Mouse (Mus musculus): ENCODE results near the gene Dnaaf2.
"Not testable (repeated sequence)": the region's sequence is repeated elsewhere in the genome, so short reads cannot be mapped to it uniquely, and the experiment has no call there.

Gene Dnaaf2

DNA sequence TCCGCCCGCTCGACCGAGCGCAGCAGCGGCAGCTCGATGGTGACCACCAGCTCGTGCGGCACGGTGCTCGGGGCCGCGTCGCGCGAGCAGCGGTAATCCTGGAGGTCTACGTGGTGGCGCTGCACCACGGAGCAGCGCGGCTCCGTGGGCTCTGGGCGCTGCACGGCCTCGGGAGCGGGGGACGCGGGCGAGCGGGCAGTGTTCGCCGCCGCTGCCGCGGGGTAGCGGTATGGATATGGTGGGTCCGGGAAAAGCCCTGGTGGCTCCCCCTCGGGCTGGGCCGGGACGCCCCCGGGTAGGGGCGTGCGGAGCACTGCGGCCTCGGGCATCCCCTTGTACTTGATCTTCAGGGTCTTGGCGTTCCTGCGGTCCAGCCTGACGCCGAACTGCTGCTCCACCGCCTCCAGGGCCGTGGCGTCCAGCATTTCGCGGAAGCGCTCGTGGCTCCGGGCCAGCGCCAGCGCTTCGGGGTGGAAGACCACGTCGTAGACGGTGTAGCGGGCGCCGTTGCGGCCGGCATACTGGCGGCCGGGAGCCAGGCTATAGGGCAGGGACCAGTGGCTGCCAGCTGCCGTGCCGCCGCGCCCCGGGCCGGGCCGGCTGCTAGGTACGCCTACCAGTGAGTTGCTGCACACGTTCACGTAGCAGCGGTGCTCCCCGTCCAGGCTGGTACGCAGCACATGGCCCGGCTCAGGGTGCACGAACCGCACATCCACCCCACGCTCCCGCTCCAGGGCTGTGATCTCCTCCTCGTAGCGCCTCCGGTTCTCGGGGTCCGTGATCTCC lies 658 bp downstream of the Dnaaf2 start:
- in situ Hi-C loops (cut with MseI, MboI), result no loop called here

DNA sequence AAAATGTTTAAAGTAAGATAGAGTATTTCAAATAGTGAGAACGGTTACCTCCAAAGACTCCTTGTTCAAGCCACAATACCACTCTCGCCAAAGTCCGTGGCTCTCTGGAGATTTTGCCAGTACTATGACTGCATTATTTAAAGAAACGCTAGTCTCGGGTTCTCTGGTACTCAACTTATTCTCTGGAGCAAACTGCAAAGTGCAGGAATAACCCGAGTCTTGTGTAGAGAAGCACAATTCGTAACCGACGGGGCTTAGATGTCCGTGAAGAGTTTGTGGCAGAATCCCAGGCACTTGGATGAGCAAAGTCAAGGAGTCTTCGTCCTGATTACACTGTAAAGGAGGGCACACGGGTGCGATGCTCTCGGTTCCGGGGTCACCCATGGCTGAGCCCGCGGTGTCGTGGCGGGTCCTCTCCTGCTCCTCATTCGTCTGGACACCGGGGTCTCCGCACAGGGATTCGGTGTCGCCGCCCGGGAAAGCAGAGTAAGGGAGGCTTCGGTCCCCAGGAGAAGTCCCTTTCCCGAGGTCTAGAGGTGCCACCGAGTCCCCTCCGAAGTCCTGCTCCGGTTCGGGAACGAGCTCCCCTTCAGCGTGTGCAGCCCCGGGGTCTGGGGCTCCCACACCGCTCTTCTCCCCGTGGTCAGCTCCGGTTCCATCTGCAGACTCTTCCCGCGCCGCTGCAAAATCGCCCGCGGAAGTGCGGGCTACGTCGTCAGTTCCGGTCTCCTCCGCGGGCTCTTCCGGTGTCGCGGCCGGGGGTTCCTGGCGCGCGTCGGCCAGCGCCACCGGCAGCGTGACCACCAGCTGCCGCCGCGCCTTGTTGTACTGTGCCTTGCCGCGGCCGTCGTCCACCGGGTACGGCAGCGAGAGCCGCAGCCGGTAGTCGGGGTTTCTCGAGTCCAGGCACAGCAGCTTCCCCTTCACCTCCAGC lies 1.5 kb downstream of the Dnaaf2 start, which contains the start of gene Gm49383:
TSS of gene Gm49383 (minus strand) at position 661 of the 934 bp plus-strand sequence.
- in situ Hi-C loops (cut with MseI, MboI), result no loop called here

DNA sequence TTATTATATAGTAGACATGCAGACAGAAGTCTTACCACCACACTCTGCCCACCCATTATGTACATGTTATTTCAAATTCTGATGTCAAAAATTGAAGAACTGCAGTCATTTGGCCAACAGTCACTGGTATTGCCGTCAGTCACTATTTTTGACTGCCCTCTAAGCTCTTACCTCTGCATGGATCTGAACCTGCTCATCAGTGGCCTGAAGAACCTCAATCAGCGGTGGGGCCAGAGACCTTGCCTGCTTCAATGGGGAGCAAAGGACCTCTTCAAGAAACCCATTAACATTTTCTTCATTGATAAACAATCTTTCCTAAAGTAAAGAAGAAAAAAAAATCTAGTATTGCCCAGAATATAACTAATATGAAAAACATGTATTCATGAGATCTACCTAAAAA lies 5.6 kb downstream of the Dnaaf2 start:
- in situ Hi-C loops (cut with MseI, MboI), result no loop called here

DNA sequence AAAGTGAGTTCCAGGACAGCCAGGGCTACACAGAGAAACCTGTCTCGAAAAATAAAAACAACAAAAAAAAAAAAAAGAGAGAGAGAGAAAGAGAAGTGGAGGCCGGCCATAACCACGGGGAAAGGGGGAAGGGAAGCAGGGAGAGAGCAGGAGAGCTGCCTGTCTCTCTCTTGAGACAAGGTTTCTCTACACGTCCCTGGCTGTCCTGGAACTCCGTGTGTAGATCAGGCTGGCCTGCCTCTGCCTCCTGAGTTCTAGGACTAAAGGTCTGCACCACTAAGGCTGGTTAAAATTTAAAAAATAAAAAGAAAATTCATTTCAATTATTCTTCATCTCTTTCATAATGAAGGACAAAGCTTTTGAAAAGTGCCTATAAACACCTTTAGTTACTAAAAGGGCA lies 6.8 kb downstream of the Dnaaf2 start:
- in situ Hi-C loops (cut with MseI, MboI), result no loop called here

DNA sequence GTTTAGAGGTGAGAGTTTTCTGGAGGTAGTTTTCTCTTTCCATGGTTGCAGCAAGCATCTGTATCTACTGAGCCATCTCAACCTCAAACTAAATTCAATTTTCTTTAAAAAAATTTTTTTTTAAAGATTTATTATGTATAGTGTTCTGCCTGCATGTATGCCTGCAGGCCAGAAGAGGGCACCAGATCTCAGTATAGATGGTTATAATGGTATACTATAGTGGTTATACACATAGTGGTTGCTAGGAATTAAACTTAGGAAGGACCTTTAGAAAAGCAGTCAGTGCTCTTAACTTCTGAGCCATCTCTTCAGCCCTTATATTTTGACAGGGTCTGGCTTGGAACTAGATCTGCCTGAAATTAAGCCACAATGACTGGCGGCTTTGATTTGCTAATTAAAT lies 7.7 kb downstream of the Dnaaf2 start:
- in situ Hi-C loops (cut with MseI, MboI), result no loop called here

DNA sequence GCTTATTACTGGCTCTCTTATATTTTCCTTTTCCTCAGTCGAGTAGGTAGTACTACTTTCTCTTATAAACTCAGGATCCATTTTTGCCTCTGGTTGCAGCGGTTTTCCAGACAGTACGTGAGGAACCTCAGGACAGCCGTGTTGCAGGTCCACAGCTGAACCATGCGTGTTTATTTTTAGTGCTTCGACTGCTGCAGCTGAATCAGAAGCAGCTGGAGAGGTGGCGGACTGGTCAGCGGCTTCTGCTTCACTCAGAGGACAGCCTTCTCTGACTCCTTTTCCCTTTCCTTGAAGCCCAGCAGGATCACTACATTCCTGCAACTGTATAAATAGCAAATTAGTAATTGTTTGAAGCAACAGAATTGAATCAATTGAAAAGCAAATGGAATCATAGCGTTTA lies 8.2 kb downstream of the Dnaaf2 start:
- in situ Hi-C loops (cut with MseI, MboI), result no loop called here

DNA sequence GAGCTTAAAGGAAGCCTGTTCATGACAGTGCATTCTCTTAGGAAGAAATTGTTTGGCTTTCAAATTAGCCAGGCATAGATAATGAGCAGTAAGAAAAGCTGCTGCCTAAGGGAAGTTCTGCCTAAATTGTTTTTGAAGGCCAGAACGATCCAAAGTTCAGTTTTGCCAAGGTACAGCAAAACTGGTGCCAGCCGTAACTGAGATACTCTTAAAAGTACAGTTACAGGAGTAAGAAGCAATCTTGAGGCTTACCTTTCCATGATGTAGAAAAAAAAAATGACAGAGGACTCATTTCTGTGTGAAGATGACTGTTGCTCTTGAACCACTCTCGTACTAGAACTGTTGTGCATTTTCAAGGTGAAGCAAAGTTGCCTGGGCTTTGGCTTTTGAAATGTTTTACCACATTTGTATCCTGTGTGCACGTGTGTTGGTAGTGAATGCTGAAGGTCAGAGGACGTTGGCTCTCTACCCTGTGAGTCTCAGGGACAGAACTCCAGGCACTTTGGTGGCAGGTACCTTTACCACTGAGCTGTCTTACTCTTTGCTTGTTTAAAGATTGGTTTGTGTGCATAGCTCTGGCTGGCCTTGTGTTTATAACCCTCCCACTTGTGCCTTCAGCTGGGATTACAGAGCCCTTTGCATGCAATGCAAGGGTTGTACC lies 11.3 kb downstream of the Dnaaf2 start:
- in situ Hi-C loops (cut with MseI, MboI), result no loop called here

DNA sequence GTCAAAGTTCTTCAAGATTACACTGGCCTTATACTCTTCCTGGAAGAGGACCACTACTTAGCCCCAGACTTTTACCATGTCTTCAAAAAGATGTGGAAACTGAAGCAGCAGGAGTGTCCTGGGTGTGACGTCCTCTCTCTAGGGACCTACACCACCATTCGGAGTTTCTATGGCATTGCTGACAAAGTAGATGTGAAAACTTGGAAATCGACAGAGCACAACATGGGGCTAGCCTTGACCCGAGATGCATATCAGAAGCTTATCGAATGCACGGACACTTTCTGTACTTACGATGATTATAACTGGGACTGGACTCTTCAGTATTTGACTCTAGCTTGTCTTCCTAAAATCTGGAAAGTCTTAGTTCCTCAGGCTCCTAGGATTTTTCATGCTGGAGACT lies 12.9 kb downstream of the Dnaaf2 start:
- in situ Hi-C loops (cut with MseI, MboI), result no loop called here

DNA sequence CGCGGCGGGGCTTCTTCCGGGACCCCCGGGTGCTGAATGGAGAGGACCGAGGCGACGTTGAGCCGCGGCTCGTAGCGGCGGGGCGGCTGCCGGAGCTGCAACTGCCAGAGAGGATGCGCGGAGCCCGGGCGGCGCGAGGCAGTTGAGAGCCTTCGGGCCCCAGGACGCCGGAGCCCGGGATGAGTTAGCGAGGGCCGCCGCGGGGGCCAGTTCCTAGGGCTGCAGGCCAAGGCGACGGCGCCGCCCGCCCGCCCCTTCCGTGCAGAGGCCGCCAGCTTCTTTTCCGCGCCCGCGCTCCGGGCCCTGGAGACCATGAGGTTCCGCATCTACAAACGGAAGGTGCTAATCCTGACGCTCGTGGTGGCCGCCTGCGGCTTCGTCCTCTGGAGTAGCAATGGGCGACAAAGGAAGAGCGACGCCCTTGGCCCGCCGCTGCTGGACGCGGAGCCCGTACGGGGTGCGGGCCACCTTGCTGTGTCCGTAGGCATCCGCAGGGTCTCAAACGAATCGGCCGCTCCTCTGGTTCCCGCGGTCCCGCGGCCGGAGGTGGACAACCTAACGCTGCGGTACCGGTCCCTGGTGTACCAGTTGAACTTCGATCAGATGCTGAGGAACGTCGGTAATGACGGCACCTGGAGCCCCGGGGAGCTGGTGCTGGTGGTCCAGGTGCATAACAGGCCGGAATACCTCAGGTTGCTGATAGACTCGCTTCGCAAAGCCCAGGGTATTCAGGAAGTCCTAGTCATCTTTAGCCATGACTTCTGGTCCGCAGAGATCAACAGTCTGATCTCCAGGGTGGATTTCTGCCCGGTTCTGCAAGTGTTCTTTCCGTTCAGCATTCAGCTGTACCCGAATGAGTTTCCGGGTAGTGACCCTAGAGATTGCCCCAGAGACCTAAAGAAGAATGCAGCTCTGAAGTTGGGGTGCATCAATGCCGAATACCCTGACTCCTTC lies 13.6 kb downstream of the Dnaaf2 start:
- in situ Hi-C loops (cut with MseI, MboI), result no loop called here

DNA sequence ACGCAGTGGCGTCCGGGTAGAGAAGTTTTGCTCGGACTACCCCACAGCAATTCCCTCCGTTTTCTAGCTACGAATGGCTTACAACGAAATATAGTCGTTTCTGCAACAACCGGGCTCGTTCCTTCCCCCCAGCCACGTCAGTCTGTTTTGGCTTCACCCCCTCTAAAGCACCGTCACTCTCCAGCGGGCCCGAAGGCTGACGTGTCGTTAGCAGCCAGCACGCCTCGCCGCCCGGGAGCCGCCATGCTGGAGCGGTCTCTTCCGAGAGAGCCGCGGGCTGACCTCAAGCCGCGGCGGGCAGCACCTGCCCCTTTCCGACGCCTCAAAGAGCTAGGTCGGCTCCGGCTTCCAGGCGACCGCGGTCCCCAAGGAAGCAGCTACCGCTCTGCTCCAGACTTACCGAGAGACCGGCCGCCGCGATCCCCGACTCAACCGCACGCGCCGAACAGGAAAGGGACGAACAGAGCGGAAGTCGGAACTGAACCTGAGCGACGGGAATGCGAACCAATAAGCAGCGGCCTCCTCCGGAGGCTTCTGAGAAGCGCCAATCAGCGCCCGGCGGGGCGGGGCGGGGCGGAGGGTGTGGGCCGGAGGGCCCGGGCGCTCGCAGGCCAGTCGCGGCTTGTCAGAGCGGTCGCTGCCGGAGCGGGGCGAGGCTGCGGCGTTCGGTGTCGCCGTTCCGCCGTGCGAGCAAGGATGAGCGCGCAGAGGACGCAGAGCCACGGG lies 14.5 kb downstream of the Dnaaf2 start, which contains the start of the genes Rpl36al and Mgat2:
TSS of gene Rpl36al (minus strand) at position 501 of the 726 bp plus-strand sequence.
TSS of gene Mgat2 (plus strand) at position 575 of the 726 bp plus-strand sequence.
- in situ Hi-C loops (cut with MseI, MboI), result no loop called here

DNA sequence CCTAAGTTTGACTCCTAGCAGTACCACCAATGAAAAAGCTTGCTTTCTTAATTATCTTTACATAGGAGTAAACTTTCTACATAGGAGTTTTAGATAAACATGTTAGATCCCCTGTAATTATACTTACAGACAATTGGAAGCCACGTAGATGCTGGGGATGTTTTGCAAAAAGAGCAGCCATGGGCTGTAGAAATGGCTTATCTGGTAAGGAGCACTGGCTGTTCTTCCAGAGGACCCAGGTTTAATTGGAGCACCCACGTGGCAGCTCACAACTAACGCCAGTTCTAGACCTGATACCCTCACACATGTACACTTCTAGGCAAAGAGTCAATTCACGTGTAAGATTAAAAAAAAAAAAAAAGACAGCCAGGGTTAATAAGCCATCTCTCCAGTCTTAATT lies 16.4 kb downstream of the Dnaaf2 start:
- in situ Hi-C loops (cut with MseI, MboI), result no loop called here

DNA sequence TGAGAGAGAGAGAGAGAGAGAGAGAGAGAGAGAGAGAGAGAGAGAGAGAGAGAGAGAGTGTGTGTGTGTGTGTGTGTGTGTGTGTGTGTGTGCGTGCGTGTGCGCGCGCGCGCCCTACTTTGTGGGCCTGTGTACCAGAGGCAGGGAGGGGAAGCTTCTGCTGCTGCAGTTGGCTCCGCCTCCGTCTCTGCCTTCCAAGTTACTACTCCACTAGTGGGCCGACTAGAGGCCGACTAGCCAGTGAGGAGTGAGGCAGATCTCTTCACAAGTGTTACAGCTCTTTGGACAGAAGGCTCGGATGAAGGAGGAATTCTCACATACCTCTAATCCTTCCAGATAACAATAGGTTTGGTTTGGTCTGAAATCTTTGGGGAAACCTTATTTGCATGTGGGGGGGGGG lies 18.9 kb downstream of the Dnaaf2 start:
- in situ Hi-C loops (cut with MseI, MboI), result no loop called here

DNA sequence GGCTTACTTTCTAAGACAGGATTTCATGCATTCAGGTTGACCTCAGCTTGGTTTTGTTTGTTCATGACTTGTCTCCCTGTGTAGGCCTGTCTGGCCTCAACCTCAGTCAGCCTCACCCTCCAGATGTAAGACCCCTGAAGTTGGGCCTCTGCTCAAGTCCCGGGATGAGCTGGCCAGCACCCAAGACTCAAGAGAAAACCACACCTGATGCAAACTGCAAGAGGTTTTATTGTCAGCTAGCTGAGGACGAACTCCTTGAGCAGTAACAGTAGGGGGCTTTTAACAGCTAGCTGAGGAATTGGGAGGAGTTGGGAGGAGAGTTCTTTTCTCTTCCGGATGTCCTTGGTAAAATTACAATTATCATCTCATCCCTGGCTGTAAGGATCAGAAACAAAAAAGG lies 20.7 kb downstream of the Dnaaf2 start:
- in situ Hi-C loops (cut with MseI, MboI), result no loop called here

DNA sequence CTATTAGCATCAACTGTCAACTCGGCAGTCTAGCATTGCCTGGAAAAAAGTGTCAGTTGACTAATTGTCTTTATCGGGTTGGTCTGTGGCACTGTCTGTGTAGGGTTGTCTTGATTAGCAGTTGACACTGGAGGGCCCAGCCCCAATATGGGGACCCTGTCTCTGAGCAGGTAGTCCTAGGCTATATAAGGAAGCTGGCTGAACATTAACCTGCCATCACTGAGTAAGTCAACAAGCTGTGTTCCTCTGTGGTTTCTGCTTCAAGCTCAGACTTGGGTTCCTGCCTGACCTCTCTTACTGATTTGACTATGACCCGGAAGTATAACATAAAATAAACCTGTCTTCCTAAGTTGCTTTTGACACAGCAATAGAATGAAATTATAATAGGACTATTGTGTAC lies 22.3 kb downstream of the Dnaaf2 start:
- in situ Hi-C loops (cut with MseI, MboI), result no loop called here

DNA sequence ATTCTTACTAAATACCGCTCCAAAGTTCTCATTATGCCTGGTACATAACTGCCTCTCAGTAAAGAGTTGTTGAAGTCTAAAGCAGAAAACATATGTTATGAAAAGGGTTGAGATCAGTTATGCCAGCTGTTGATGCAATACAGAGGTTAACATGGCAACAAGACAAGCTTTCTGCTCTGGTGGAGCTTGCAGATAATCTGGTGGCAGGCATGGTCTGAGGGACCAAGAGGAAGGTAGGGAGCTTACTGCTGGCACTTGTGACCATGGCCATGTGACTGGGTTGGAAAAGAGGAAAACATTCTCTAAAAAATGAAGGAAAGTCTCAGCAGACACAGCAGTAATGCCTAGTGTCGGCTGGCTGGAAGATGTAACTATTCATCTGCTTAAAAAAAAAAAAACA lies 26.9 kb downstream of the Dnaaf2 start:
- in situ Hi-C loops (cut with MseI, MboI), result no loop called here

DNA sequence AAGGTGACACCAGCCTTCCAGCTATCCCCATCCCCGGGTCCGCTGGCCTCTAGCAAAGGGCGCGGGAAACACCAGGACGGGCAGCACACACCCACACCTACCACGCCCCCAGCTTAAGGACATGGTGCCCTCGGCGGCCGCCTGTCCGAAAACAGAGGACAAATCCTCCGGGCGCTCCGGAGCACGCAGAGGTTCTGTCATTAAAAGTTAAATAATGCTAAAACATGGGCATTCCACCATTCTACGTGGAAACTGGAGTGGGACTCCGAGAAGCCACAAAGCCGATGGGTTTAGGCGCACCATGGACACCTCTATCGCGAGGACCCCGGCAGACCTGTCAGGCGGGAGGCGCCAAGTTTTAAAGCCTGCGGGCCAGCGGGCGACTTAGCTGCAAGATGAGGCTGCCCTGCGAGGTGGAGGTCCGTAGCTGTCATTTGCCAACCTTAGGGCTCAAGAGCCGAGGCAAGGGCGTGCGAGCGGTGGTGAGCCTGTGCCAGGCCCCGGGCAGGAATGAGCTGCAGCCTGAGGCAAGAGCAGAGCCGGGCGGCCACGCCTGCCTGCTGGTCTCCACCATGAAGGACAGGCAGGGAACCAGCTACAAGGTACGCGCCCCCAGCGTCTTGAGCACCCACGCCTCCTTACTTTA lies 29.6 kb downstream of the Dnaaf2 start, which contains the start of gene Lrr1:
TSS of gene Lrr1 (plus strand) at position 354 of the 646 bp plus-strand sequence.
- in situ Hi-C loops (cut with MseI, MboI), result no loop called here

DNA sequence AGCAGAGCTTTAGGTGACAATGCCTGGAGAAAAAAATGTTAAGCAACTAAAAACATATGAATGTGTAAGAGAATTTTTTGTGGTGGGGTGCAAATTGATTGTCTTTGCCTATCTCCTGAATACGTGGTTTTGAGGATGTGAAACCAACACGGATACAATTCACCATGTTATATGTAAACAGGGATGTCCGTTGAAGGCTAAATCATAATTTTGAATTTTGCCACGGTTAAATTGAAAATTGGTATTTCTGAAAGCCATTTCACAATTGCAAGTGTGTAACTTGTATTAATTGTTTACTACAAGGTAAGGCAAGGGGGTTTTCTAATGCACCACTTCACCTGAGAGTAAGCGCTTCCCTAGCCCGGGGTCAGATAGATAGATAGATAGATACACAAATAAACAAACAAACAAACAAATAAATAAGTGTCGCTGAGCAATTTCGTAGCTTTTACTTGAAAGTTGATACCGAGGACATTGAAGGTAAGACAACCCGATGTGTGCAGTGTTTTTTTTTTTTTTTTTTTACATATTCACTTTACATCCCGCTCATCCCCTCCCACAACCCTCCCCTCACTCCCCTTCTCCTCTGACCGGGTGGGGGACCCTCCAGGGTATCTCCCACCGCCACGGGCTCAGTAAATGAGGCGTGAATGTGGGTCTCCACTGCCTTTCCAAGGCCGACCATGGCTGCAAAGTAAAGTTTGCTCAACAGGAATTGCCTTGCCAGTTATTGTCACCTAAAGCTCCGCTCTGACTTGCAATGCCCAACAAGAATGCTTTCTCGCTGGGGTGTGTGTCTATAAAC lies 30.4 kb downstream of the Dnaaf2 start:
- in situ Hi-C loops (cut with MseI, MboI), result no loop called here

DNA sequence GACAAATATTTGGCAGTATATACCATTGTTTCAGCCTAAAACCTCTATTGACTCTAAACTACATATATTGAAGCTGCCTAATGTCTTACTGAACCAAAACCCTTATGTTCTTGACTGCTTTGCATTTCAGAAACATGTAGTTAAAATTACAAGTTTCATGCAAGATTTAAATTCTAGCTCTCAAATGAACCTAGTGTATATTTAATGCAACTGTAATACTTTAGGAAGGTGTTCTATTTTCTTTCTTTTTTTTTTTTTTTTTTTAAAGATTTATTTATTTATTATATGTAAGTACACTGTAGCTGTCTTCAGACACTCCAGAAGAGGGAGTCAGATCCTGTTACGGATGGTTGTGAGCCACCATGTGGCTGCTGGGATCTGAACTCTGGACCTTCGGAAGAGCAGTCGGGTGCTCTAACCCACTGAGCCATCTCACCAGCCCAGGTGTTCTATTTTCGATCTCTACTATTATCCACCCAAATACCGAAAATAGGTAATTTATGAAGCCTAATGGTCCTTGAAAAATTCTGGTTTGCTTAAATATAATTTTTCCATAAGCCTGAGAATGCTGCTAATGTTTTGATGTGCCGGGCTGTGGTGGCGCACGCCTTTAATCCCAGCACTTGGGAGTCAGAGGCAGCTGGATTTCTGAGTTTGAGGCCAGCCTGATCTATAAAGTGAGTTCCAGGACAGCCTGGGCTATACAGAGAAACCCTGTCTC lies 31.2 kb downstream of the Dnaaf2 start:
- in situ Hi-C loops (cut with MseI, MboI), result not testable (repeated sequence)
